Mouse (Mus musculus) CH12.LX (cell line): ENCODE results near the gene Stac. TPM values are rescaled to one million over a fixed set of nuclear protein-coding genes. Genes with fewer than 3 reads are reported as not detected.

Experiments
- DNase-seq: peaks from one replicate; pipeline ENCODE4 v3.0.0-alpha.2; 2013; ENCODE audit errors: extremely low read depth
- H3K27ac ChIP-seq: 2 replicates; pipeline ENCODE4 v1.5.1; 2012; ENCODE audit warnings: low read depth, mild to moderate bottlenecking, control low read depth, moderate library complexity; ENCODE audit not compliant: insufficient read depth
- H3K27me3 ChIP-seq: replicated peaks from 2 replicates; pipeline ENCODE3; 2012; ENCODE audit warnings: inconsistent platforms
- H3K36me3 ChIP-seq, 2 experiments: replicated peaks in 1 of 2; 2 replicates each; pipeline versions ENCODE3 to v1.6.1; 2012; ENCODE audit warnings: inconsistent platforms in 1 of 2, low read length in 1 of 2, mild to moderate bottlenecking in 1 of 2, mixed read lengths in 1 of 2, moderate library complexity in 1 of 2; ENCODE audit not compliant: control insufficient read depth in 1 of 2, insufficient read depth in 1 of 2
- H3K4me1 ChIP-seq, 2 experiments: 2 replicates each; pipeline ENCODE4 v1.6.1; 2012; ENCODE audit warnings: inconsistent platforms in 1 of 2, moderate library complexity in 1 of 2; ENCODE audit not compliant: insufficient read depth in 2 of 2, control insufficient read depth in 1 of 2
- H3K4me2 ChIP-seq: 2 replicates; pipeline ENCODE4 v1.6.1; 2012; ENCODE audit warnings: low read depth, mild to moderate bottlenecking, control low read depth; ENCODE audit not compliant: poor library complexity, insufficient read depth, severe bottlenecking
- H3K4me3 ChIP-seq, 3 experiments: fragments of 150-350 bp in 1 of 3; sonication (generic) in 1 of 3; replicated peaks in 1 of 3; 2 replicates each; pipeline versions ENCODE3 to v1.5.1; 2011 to 2012; ENCODE audit warnings: low read depth in 2 of 3, low read length in 2 of 3, mild to moderate bottlenecking in 2 of 3, moderate library complexity in 2 of 3, control low read depth in 1 of 3, improper control_type of control experiment in 1 of 3, inconsistent platforms in 1 of 3, mixed read lengths in 1 of 3; ENCODE audit not compliant: poor library complexity in 1 of 3
- H3K79me2 ChIP-seq: replicated peaks from 2 replicates; pipeline ENCODE4 v1.6.1; 2012; ENCODE audit warnings: mild to moderate bottlenecking, moderate library complexity; ENCODE audit not compliant: control insufficient read depth, poor library complexity, insufficient read depth, severe bottlenecking; ENCODE audit errors: extremely low read depth
- H3K9ac ChIP-seq: 2 replicates; pipeline ENCODE4 v1.6.1; 2012; ENCODE audit warnings: low read depth, mild to moderate bottlenecking, control low read depth, moderate library complexity; ENCODE audit not compliant: insufficient read depth
- H3K9me3 ChIP-seq: replicated peaks from 2 replicates; pipeline ENCODE3; 2012; ENCODE audit warnings: low read length, inconsistent platforms, mixed read lengths
- BHLHE40 ChIP-seq: IDR thresholded peaks from 2 replicates; pipeline ENCODE4 v1.6.1; 2011; ENCODE audit warnings: mild to moderate bottlenecking, low read depth, low read length, improper control_type of control experiment
- CHD1 ChIP-seq: IDR thresholded peaks from 2 replicates; pipeline ENCODE4 v1.6.1; 2012; ENCODE audit warnings: low read depth, low read length, improper control_type of control experiment, inconsistent platforms
- CHD2 ChIP-seq: IDR thresholded peaks from 2 replicates; pipeline ENCODE4 v1.6.1; 2011; ENCODE audit warnings: low read length, improper control_type of control experiment
- CTCF ChIP-seq, 2 experiments: IDR thresholded peaks in 1 of 2; conservative IDR thresholded peaks in 1 of 2; 2 replicates each; pipeline ENCODE4 v1.5.1; 2011 to 2012; ENCODE audit warnings: low read depth in 2 of 2, low read length in 2 of 2, improper control_type of control experiment in 1 of 2, inconsistent platforms in 1 of 2, mild to moderate bottlenecking in 1 of 2, moderate library complexity in 1 of 2
- ELF1 ChIP-seq: IDR thresholded peaks from 2 replicates; pipeline ENCODE4 v1.6.1; 2014; ENCODE audit warnings: low read depth, mild to moderate bottlenecking, inconsistent platforms, low read length, improper control_type of control experiment
- EP300 ChIP-seq: IDR thresholded peaks from 2 replicates; pipeline ENCODE4 v1.6.1; 2011; ENCODE audit warnings: low read length, improper control_type of control experiment
- ETS1 ChIP-seq: conservative IDR thresholded peaks from 2 replicates; pipeline ENCODE4 v1.6.1; 2012; ENCODE audit warnings: low read depth, mild to moderate bottlenecking, inconsistent platforms, low read length, improper control_type of control experiment, moderate library complexity
- HCFC1 ChIP-seq: IDR thresholded peaks from 2 replicates; pipeline ENCODE4 v1.6.1; 2012; ENCODE audit warnings: low read depth, mild to moderate bottlenecking, inconsistent platforms, low read length, improper control_type of control experiment
- JUN ChIP-seq: IDR thresholded peaks from 2 replicates; pipeline ENCODE4 v1.6.1; 2011; ENCODE audit warnings: low read depth, mild to moderate bottlenecking, low read length, improper control_type of control experiment, moderate library complexity; ENCODE audit not compliant: insufficient read depth
- JUND ChIP-seq: conservative IDR thresholded peaks from 2 replicates; pipeline ENCODE4 v1.6.1; 2011; ENCODE audit warnings: low read depth, low read length, improper control_type of control experiment
- KAT2A ChIP-seq: IDR thresholded peaks from 2 replicates; pipeline ENCODE4 v1.6.1; 2012; ENCODE audit warnings: low read length, improper control_type of control experiment, inconsistent platforms; ENCODE audit not compliant: insufficient replicate concordance
- MAFK ChIP-seq: IDR thresholded peaks from 2 replicates; pipeline ENCODE4 v1.6.1; 2011; ENCODE audit warnings: low read length, improper control_type of control experiment; ENCODE audit not compliant: insufficient replicate concordance
- MAX ChIP-seq: IDR thresholded peaks from 2 replicates; pipeline ENCODE4 v1.6.1; 2011; ENCODE audit warnings: low read length, improper control_type of control experiment
- MXI1 ChIP-seq: IDR thresholded peaks from 2 replicates; pipeline ENCODE4 v1.6.1; 2011; ENCODE audit warnings: mild to moderate bottlenecking, low read depth, low read length, improper control_type of control experiment
- MYC ChIP-seq: IDR thresholded peaks from 2 replicates; pipeline ENCODE4 v1.6.1; 2011; ENCODE audit warnings: low read depth, mild to moderate bottlenecking, improper control_type of control experiment, low read length
- NRF1 ChIP-seq: IDR thresholded peaks from 2 replicates; pipeline ENCODE4 v1.6.1; 2014; ENCODE audit warnings: low read depth, mild to moderate bottlenecking, inconsistent platforms, low read length, improper control_type of control experiment, moderate library complexity
- POLR2AphosphoS2 ChIP-seq: IDR thresholded peaks from 2 replicates; pipeline ENCODE4 v1.6.1; 2011; ENCODE audit warnings: low read depth, low read length, improper control_type of control experiment
- RAD21 ChIP-seq: IDR thresholded peaks from 2 replicates; pipeline ENCODE4 v1.6.1; 2011; ENCODE audit warnings: low read depth, mild to moderate bottlenecking, low read length, improper control_type of control experiment, moderate library complexity
- RCOR1 ChIP-seq: conservative IDR thresholded peaks from 2 replicates; pipeline ENCODE4 v1.6.1; 2012; ENCODE audit warnings: low read depth, mild to moderate bottlenecking, inconsistent platforms, low read length, improper control_type of control experiment
- SIN3A ChIP-seq: IDR thresholded peaks from 2 replicates; pipeline ENCODE4 v1.6.1; 2012; ENCODE audit warnings: low read length, improper control_type of control experiment, inconsistent platforms
- SMC3 ChIP-seq: IDR thresholded peaks from 2 replicates; pipeline ENCODE4 v1.6.1; 2011; ENCODE audit warnings: low read depth, low read length, improper control_type of control experiment
- ZMIZ1 ChIP-seq: IDR thresholded peaks from 2 replicates; pipeline ENCODE4 v1.6.1; 2012; ENCODE audit warnings: low read depth, mild to moderate bottlenecking, inconsistent platforms, low read length, improper control_type of control experiment
- ZNF384 ChIP-seq: IDR thresholded peaks from 2 replicates; pipeline ENCODE4 v1.6.1; 2012; ENCODE audit warnings: low read depth, low read length, improper control_type of control experiment, inconsistent platforms
- dilution Hi-C: fragments of 300-500 bp; cut with MboI; formaldehyde crosslinking; loops from 2 replicates; pipeline ENCODE4 v1.14.3; 2020; ENCODE audit warnings: low sequenced_read_pairs; ENCODE audit not compliant: extremely low pct_unique_long_range_greater_than_20kb, extremely low pct_ligation_motif_present
- in situ Hi-C: fragments of 300-500 bp; cut with MboI; formaldehyde crosslinking; loops from 3 replicates; pipeline ENCODE4 v1.14.3; 2019; ENCODE audit warnings: low sequenced_read_pairs, low pct_ligation_motif_present, low pct_unique_long_range_greater_than_20kb, mixed read lengths
- polyA plus RNA-seq: library from polyadenylated mRNA; unstranded; fragments of >175 nt; gene quantifications from 2 replicates; pipeline ENCODE4 v1.2.1, GENCODE M21; 2012; ENCODE audit warnings: low read depth; ENCODE audit not compliant: insufficient read length
- total RNA-seq, 2 experiments: library from RNA; depleted of rRNA; stranded (reverse); fragments of 300-350 nt in 1 of 2; fragments of >200 nt in 1 of 2; gene quantifications; 2 replicates each; pipeline ENCODE4 v1.2.3; 2012 to 2014

The Stac gene
- total and polyA plus RNA-seq, 3 experiments = not detected

GRCm38 (mm10) chr9:111606603-111607002 lies 83.5 kb downstream of the Stac start:
- H3K4me3 ChIP-seq = no peak overlapping the region
- no peak overlapping the region for H3K4me2 ChIP-seq
- in situ Hi-C loops = no loop called here
- TF ChIP-seq HCFC1 (no peak), MAX (no peak)
- TF ChIP-seq, all 38 proteins: peak for 0
- H3K27me3 ChIP-seq = no peaks in the 10 kb centered on the region
- dilution Hi-C loops = no loop called here
- H3K9ac ChIP-seq = no peak overlapping the region
- H3K27ac ChIP-seq = no peak overlapping the region
- H3K36me3 ChIP-seq = no peaks in the 10 kb centered on the region
- no peaks in the 10 kb centered on the region for H3K79me2 ChIP-seq
- no peak for DNase-seq
- peaks cover 24% of the 10 kb centered on the region for H3K9me3 ChIP-seq
- no peaks in the 10 kb centered on the region for H3K4me1 ChIP-seq

- Histone ChIP-seq H3K4me1 (no peaks in the 10 kb centered on the region), H3K4me2 (no peak overlapping the region), H3K4me3 (no peak overlapping the region), H3K36me3 (no peaks in the 10 kb centered on the region), H3K79me2 (no peaks in the 10 kb centered on the region), H3K27ac (no peak overlapping the region), H3K9me3 (no peaks in the 10 kb centered on the region), H3K9ac (no peak overlapping the region), H3K27me3 (no peaks in the 10 kb centered on the region)
- in situ Hi-C loops = no loop called here
- TF ChIP-seq SIN3A (no peak), NRF1 (no peak), EP300 (no peak), KAT2A (no peak), MXI1 (no peak)
- DNase-seq = no peak
- dilution Hi-C loops = no loop called here
Observed at GRCm38 (mm10) chr9:111587527-111587926, 102.6 kb downstream of the Stac start.

GRCm38 (mm10) chr9:111578784-111579183 lies 111.4 kb downstream of the Stac start:
- no peak for TF ChIP-seq JUN
- TF ChIP-seq MXI1 = no peak
- TF ChIP-seq ZMIZ1 = no peak
- TF ChIP-seq RAD21 = no peak
- no peak for TF ChIP-seq CHD2
- TF ChIP-seq BHLHE40 = no peak
- no peak for TF ChIP-seq SIN3A
- TF ChIP-seq MYC = no peak
- no peak for TF ChIP-seq ELF1
- TF ChIP-seq ETS1 = no peak
- TF ChIP-seq CHD1 = no peak
- no peak for TF ChIP-seq HCFC1
- TF ChIP-seq CTCF (conservative IDR thresholded peaks at IDR 0.05 in 1 of 2, IDR thresholded peaks at IDR 0.05 in 1 of 2; ENCODE audit: low read depth in 2 of 2, low read length in 2 of 2) = no peak
- TF ChIP-seq MAFK = no peak
- no peak for TF ChIP-seq RCOR1
- no peak for TF ChIP-seq JUND
- no peak for TF ChIP-seq POLR2AphosphoS2
- TF ChIP-seq ZNF384 = no peak
- no peak for TF ChIP-seq SMC3
- dilution Hi-C loops = no loop called here
- Histone ChIP-seq H3K36me3 (no peaks in the 10 kb centered on the region), H3K9ac (no peak overlapping the region), H3K4me1 (no peaks in the 10 kb centered on the region), H3K9me3 (peaks cover 8% of the 10 kb centered on the region), H3K27me3 (peaks cover 6% of the 10 kb centered on the region), H3K27ac (no peak overlapping the region), H3K79me2 (no peaks in the 10 kb centered on the region), H3K4me2 (no peak overlapping the region), H3K4me3 (no peak overlapping the region)
- in situ Hi-C loops = no loop called here
- no peak for DNase-seq
